Mouse (Mus musculus) ES-E14 (cell line): ENCODE data around the gene Hsd11b2.

Experiments used
- HCFC1 ChIP-seq: IDR thresholded peaks from 2 replicates; pipeline ENCODE4 v1.6.1; 2012; ENCODE audit warnings: low read length, inconsistent platforms, borderline replicate concordance; ENCODE audit not compliant: insufficient read depth
- MAFK ChIP-seq: IDR thresholded peaks from 2 replicates; pipeline ENCODE4 v1.6.1; 2014; ENCODE audit warnings: mild to moderate bottlenecking, low read depth, low read length, inconsistent platforms; ENCODE audit not compliant: insufficient read depth
- ZC3H11A ChIP-seq: IDR thresholded peaks from 2 replicates; pipeline ENCODE4 v1.6.1; 2012; ENCODE audit warnings: low read depth, mild to moderate bottlenecking, inconsistent platforms, low read length, borderline replicate concordance
- ZNF384 ChIP-seq: IDR thresholded peaks from 2 replicates; pipeline ENCODE4 v1.6.1; 2012; ENCODE audit warnings: low read depth, low read length, inconsistent platforms

- TF ChIP-seq HCFC1, result no peak
- TF ChIP-seq ZC3H11A, result no peak
- no peak for TF ChIP-seq MAFK
- TF ChIP-seq ZNF384, result no peak
Measured at GRCm38 (mm10) chr8:105528206-105528605, 9.7 kb downstream of the Hsd11b2 start.
